Mouse (Mus musculus) induced T-regulatory cell, adult 2 months (primary cell): ENCODE results near the gene Boc.

Experiments used
- DNase-seq: peaks from one replicate; pipeline ENCODE4 v3.0.0-alpha.2; 2012; ENCODE audit warnings: low read depth

The Boc gene

GRCm38 (mm10) chr16:44552726-44553125 is 6.0 kb downstream of the Boc start:
- no peak for DNase-seq

- DNase-seq: no peak
Observed at GRCm38 (mm10) chr16:44552036-44552435, 6.7 kb downstream of the Boc start.

- DNase-seq: no peak
Observed at GRCm38 (mm10) chr16:44551491-44551890, 7.2 kb downstream of the Boc start.

- DNase-seq: no peak
Observed at GRCm38 (mm10) chr16:44550843-44551242, 7.9 kb downstream of the Boc start.

- DNase-seq: no peak
Observed at GRCm38 (mm10) chr16:44549867-44550679, 8.6 kb downstream of the Boc start.

GRCm38 (mm10) chr16:44549381-44549780 is 9.3 kb downstream of the Boc start:
- no peak for DNase-seq

- no peak for DNase-seq
Observed at GRCm38 (mm10) chr16:44547976-44548375, 10.7 kb downstream of the Boc start.

- DNase-seq: peak; percentile 32
Observed at GRCm38 (mm10) chr16:44546831-44547230, 11.9 kb downstream of the Boc start.

- DNase-seq: no peak
Observed at GRCm38 (mm10) chr16:44545939-44546338, 12.8 kb downstream of the Boc start.

GRCm38 (mm10) chr16:44545153-44545552 is 13.5 kb downstream of the Boc start:
- no peak for DNase-seq

GRCm38 (mm10) chr16:44543098-44543497 is 15.6 kb downstream of the Boc start:
- DNase-seq: no peak

GRCm38 (mm10) chr16:44542029-44542690 is 16.5 kb downstream of the Boc start:
- DNase-seq: no peak

GRCm38 (mm10) chr16:44539611-44540010 is 19.1 kb downstream of the Boc start:
- no peak for DNase-seq

GRCm38 (mm10) chr16:44538401-44539395 is 20.0 kb downstream of the Boc start:
- DNase-seq: no peak

GRCm38 (mm10) chr16:44534122-44534521 is 24.6 kb downstream of the Boc start:
- no peak for DNase-seq

GRCm38 (mm10) chr16:44533522-44533921 is 25.2 kb downstream of the Boc start:
- no peak for DNase-seq

GRCm38 (mm10) chr16:44532851-44533250 is 25.8 kb downstream of the Boc start:
- DNase-seq: no peak

GRCm38 (mm10) chr16:44531239-44531797 is 27.4 kb downstream of the Boc start:
- DNase-seq: no peak

GRCm38 (mm10) chr16:44530829-44531228 is 27.9 kb downstream of the Boc start:
- DNase-seq: no peak

GRCm38 (mm10) chr16:44530191-44530590 is 28.5 kb downstream of the Boc start:
- DNase-seq: no peak

- no peak for DNase-seq
Observed at GRCm38 (mm10) chr16:44529691-44530090, 29.0 kb downstream of the Boc start.

GRCm38 (mm10) chr16:44528955-44529354 is 29.7 kb downstream of the Boc start:
- DNase-seq: no peak
